11 mouse cellular contexts compared by ENCODE assay signal in genomic region chr1:58614424-58614823, GRCm38 (mm10). TPM values are rescaled to one million over a fixed set of nuclear protein-coding genes. Genes with fewer than 3 reads are reported as not detected.
A peak's percentile ranks its signal among the peaks of the same experiment; 100 is the strongest.
DNase-seq lines count a peak whose midpoint lies in the region; ATAC-seq lines count a peak whose summit lies in the region.
"Had no signal": no experiment of that assay in that cellular context is flagged by ENCODE, and none has a peak within 500 bp of the region (broad histone marks: within the 10 kb centered on the region; RNA-seq: fewer than 3 reads in every experiment).

No protein-coding gene starts in this region.

- no peaks in the 10 kb centered on the region for H3K4me1 ChIP-seq in heart, embryonic 12.5 days (replicated peaks)
- peaks cover 9% of the 10 kb centered on the region; the same call in 1 of the 2 replicates for H3K4me1 ChIP-seq in intestine, embryonic 14.5 days (replicated peaks; ENCODE audit: control insufficient read depth, insufficient read depth, low read length)
- no peaks in the 10 kb centered on the region for H3K4me1 ChIP-seq in hindbrain, embryonic 10.5 days (replicated peaks)
- H3K4me1 ChIP-seq: heart, embryonic 13.5 days; liver, embryonic 15.5 days had no signal

- H3K4me2 ChIP-seq in heart, embryonic 12.5 days, result no peak overlapping the region
- H3K4me2 ChIP-seq in intestine, embryonic 14.5 days (ENCODE audit: low read length), result no peak overlapping the region
- H3K4me2 ChIP-seq: heart, embryonic 13.5 days; liver, embryonic 15.5 days had no signal

- H3K4me3 ChIP-seq in heart, embryonic 12.5 days, result no peak overlapping the region
- no peak overlapping the region for H3K4me3 ChIP-seq in intestine, embryonic 14.5 days (ENCODE audit: low read depth, low read length)
- no peak overlapping the region for H3K4me3 ChIP-seq in hindbrain, embryonic 10.5 days
- H3K4me3 ChIP-seq: heart, embryonic 13.5 days; liver, embryonic 15.5 days had no signal

- no peak overlapping the region for H3K9ac ChIP-seq in heart, embryonic 12.5 days
- H3K9ac ChIP-seq in intestine, embryonic 14.5 days (ENCODE audit: low read length), result no peak overlapping the region
- H3K9ac ChIP-seq: heart, embryonic 13.5 days; liver, embryonic 15.5 days had no signal

- H3K36me3 ChIP-seq in heart, embryonic 12.5 days, result no peaks in the 10 kb centered on the region
- H3K36me3 ChIP-seq in intestine, embryonic 14.5 days (ENCODE audit: control insufficient read depth, insufficient read depth, low read length), result no peaks in the 10 kb centered on the region
- no peaks in the 10 kb centered on the region for H3K36me3 ChIP-seq in hindbrain, embryonic 10.5 days
- H3K36me3 ChIP-seq: G1E; heart, embryonic 13.5 days; liver, embryonic 15.5 days had no signal

- peak; percentile 58 for DNase-seq in heart, adult 8-10 months (ENCODE audit: low spot score)
- DNase-seq in MEL-GATA-1-ER (ENCODE audit: extremely low read depth, low read depth), result peak; percentile 23
- DNase-seq in intestine, embryonic 14.5 days (ENCODE audit: low spot score), result no peak
- DNase-seq in lung, postnatal 36 days, result peak; percentile 66
- DNase-seq in hindbrain, embryonic 10.5 days (ENCODE audit: low spot score), result no peak
- DNase-seq in adrenal gland, postnatal 10 days, result no peak
- DNase-seq in natural killer cell, adult 2 months (ENCODE audit: low spot score in 2 of 2), result no peak

- 57% methylated on average over 3 of the region's 3 CpGs for WGBS in heart, embryonic 12.5 days
- WGBS in intestine, embryonic 14.5 days, result 34% methylated on average over 3 of the region's 3 CpGs
- WGBS in hindbrain, embryonic 10.5 days, result 76% methylated on average over 3 of the region's 3 CpGs

- H3K9me3 ChIP-seq in heart, embryonic 12.5 days (replicated peaks), result peaks cover 4% of the 10 kb centered on the region; the same call in 1 of the 2 replicates
- H3K9me3 ChIP-seq in intestine, embryonic 14.5 days (ENCODE audit: control insufficient read depth, low read length), result no peaks in the 10 kb centered on the region
- H3K9me3 ChIP-seq in hindbrain, embryonic 10.5 days, result 0 out of 2 replicates have a peak, but pooled peaks cover 3% of the 10 kb centered on the region
- H3K9me3 ChIP-seq: liver, embryonic 15.5 days had no signal

- no peak for ATAC-seq in heart, embryonic 12.5 days (ENCODE audit: insufficient number of reproducible peaks, low FRiP score)
- ATAC-seq in intestine, embryonic 14.5 days (replicated peaks; ENCODE audit: low FRiP score, low TSS enrichment, low read depth), result peak; percentile 66; the same call in 1 of the 2 replicates

- H3K27me3 ChIP-seq in heart, embryonic 12.5 days (replicated peaks), result no peaks in the 10 kb centered on the region
- no peaks in the 10 kb centered on the region for H3K27me3 ChIP-seq in intestine, embryonic 14.5 days (replicated peaks; ENCODE audit: control insufficient read depth, insufficient read depth, low read length)
- no peaks in the 10 kb centered on the region for H3K27me3 ChIP-seq in hindbrain, embryonic 10.5 days (ENCODE audit: insufficient read depth, poor library complexity, severe bottlenecking)
- H3K27me3 ChIP-seq: heart, embryonic 13.5 days; liver, embryonic 15.5 days had no signal

- no peak overlapping the region for H3K27ac ChIP-seq in heart, embryonic 12.5 days (ENCODE audit: poor library complexity, severe bottlenecking)
- H3K27ac ChIP-seq in intestine, embryonic 14.5 days (ENCODE audit: low read depth), result 0 out of 2 replicates have a peak overlapping the region, but pooled peaks have one; percentile 1
- H3K27ac ChIP-seq in hindbrain, embryonic 10.5 days, result no peak overlapping the region
- H3K27ac ChIP-seq: heart, embryonic 13.5 days; liver, embryonic 15.5 days had no signal

RNA-seq across cellular contexts. Expression of gene Ndufb3, which starts 28.2 kb away (rescaled TPM):
- total RNA-seq in heart, adult 8-10 months (2022), result 100 to 1,000 TPM; 264 to 362 (median 303) TPM
- 220 and 223 TPM in 2 replicates for polyA plus RNA-seq in heart, embryonic 12.5 days (2016; fragmentation: Nextera tagmentation; extraction: Ambion mirVana)
- 175 and 192 TPM in 2 replicates for polyA plus RNA-seq in intestine, embryonic 14.5 days (2014; fragmentation: Nextera tagmentation; extraction: Ambion mirVana)
- 154 TPM in 2 replicates for polyA plus RNA-seq in hindbrain, embryonic 10.5 days (2016; fragmentation: Nextera tagmentation; extraction: Ambion mirVana)
- 100 to 1,000 TPM; 236 to 243 TPM for total RNA-seq in adrenal gland, postnatal 10 days (2021)

RNA-seq across cellular contexts. Expression of gene Fam126b, which starts 28.3 kb away (rescaled TPM):
- 10 to 100 TPM; 10.2 to 21.2 (median 16.5) TPM for total RNA-seq in heart, adult 8-10 months (2022)
- 4.5 and 4.9 TPM in 2 replicates for polyA plus RNA-seq in heart, embryonic 12.5 days (2016; fragmentation: Nextera tagmentation; extraction: Ambion mirVana)
- 9.1 and 9.2 TPM in 2 replicates for polyA plus RNA-seq in intestine, embryonic 14.5 days (2014; fragmentation: Nextera tagmentation; extraction: Ambion mirVana)
- polyA plus RNA-seq in hindbrain, embryonic 10.5 days (2016; fragmentation: Nextera tagmentation; extraction: Ambion mirVana), result 5.7 and 7.0 TPM in 2 replicates
- 10 to 100 TPM; 39.3 to 45.0 TPM for total RNA-seq in adrenal gland, postnatal 10 days (2021)

Comparison
In these comparisons a context has a peak if more than half of its experiments do, and no peak if none do; other contexts are left out.
1. DNase-seq: peak in heart, adult 8-10 months (single experiment), MEL-GATA-1-ER (single experiment) and lung, postnatal 36 days (single experiment); none in intestine, embryonic 14.5 days (single experiment), hindbrain, embryonic 10.5 days (single experiment), adrenal gland, postnatal 10 days (single experiment) and natural killer cell, adult 2 months (0 of 2).